Mouse (Mus musculus): ENCODE results near the gene Zbtb32.

DNA sequence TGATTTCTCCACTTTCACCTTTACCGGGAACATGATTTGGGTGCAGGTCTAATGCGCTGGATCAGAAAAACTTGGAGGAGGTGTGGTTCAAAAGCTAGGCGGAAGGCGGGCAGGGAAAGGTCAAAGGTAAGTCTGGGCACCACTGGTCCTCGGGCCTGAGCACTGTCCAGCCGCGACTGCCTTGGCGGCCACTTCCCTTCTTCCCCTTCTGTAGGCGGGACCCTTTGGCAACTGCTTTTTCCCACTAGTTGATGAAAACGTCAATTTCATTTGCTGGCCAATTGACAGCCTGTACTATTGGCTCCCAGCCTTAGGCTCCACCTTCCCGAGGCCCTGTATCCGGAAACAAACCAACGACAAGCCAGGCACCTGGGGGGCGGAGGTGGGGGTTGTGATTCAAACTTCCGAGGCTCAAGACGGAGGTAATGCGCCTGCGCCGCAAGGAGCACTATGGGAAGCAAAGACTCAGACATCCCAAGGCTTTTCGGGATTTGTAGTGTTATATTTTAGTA, 39.2 kb downstream of the Zbtb32 start, which contains the start of gene Lin37:
- no peak for TF ChIP-seq EP300 (IDR thresholded peaks at IDR 0.05; ENCODE audit: low read depth)
- TF ChIP-seq CTCF (IDR thresholded peaks at IDR 0.05; ENCODE audit: low read depth) = no peak

All from liver, embryonic 14.5 days (tissue).